Mouse (Mus musculus): ENCODE results near the gene Pcnx2.

GRCm38 (mm10) chr8:125872501-125873249, 25.4 kb downstream of the Pcnx2 start:
- TF ChIP-seq CTCF (IDR thresholded peaks at IDR 0.05; ENCODE audit: low read depth, low read length) (no peak), EP300 (IDR thresholded peaks at IDR 0.05; ENCODE audit: insufficient read depth, low read depth, low read length) (no peak)

Data from ES-Bruce4 (cell line).